Mouse (Mus musculus): ENCODE measurements at regions not wholly inside any gene's neighbourhood (a gene's known extent, or its start where the extent isn't known, plus 50 kb on each side); places are given as distances from the start of the nearest gene placed in this dataset.

DNA sequence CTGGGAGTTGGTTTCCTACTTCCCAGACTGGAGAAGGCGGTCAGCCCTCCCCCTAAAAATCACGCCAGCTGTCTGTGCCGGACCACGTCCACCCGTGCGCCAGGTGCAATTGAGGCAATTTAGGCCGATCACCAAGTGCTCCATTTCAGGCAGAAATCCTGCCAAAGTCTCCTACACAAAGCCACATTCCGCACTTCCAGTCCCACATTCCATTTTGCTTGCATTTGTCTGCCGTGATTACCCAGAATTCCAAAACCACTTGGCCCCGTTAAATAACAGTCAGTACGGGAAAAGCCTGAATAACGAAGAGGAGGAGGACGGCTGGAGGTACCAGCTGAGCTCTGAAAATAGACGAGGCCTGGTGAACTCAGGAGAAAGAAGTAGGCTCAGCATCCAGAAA is 167.1 kb upstream of the Srrm4 start:
- no peaks in the 10 kb centered on the region for H3K4me1 ChIP-seq (ENCODE audit: insufficient read depth, low read length)
- H3K4me2 ChIP-seq (ENCODE audit: low read depth, low read length, poor library complexity, severe bottlenecking) = no peak overlapping the region
- ATAC-seq (ENCODE audit: low FRiP score) = no peak
- no peak overlapping the region for H3K27ac ChIP-seq (ENCODE audit: low read depth, low read length)
- no peaks in the 10 kb centered on the region for H3K27me3 ChIP-seq (ENCODE audit: insufficient read depth, low read length)
- no peaks in the 10 kb centered on the region for H3K9me3 ChIP-seq (ENCODE audit: low read length)
- no peak overlapping the region for H3K9ac ChIP-seq (replicated peaks; ENCODE audit: low read length, poor library complexity, severe bottlenecking)
- DNase-seq (ENCODE audit: low spot score) = no peak
- no peaks in the 10 kb centered on the region for H3K36me3 ChIP-seq (ENCODE audit: insufficient read depth, low read length)
- WGBS = 70% methylated on average over 14 of the region's 14 CpGs
- no peak overlapping the region for H3K4me3 ChIP-seq (ENCODE audit: low read depth, low read length)
- TF ChIP-seq CTCF (IDR thresholded peaks at IDR 0.05) = no peak

- Histone ChIP-seq H3K4me1 (ENCODE audit: insufficient read depth, low read length) (no peaks in the 10 kb centered on the region), H3K9ac (replicated peaks; ENCODE audit: low read length, poor library complexity, severe bottlenecking) (no peak overlapping the region), H3K27ac (ENCODE audit: low read depth, low read length) (no peak overlapping the region), H3K4me3 (ENCODE audit: low read depth, low read length) (no peak overlapping the region), H3K4me2 (ENCODE audit: low read depth, low read length, poor library complexity, severe bottlenecking) (no peak overlapping the region), H3K27me3 (ENCODE audit: insufficient read depth, low read length) (no peaks in the 10 kb centered on the region), H3K36me3 (ENCODE audit: insufficient read depth, low read length) (no peaks in the 10 kb centered on the region), H3K9me3 (ENCODE audit: low read length) (no peaks in the 10 kb centered on the region)
- WGBS = 79% methylated on average over 2 of the region's 2 CpGs
- no peak for ATAC-seq (ENCODE audit: low FRiP score)
- no peak for TF ChIP-seq CTCF (IDR thresholded peaks at IDR 0.05)
- DNase-seq (ENCODE audit: low spot score) = no peak
These were observed 161.3 kb upstream of the Srrm4 start for GRCm38 (mm10) chr5:116752941-116753340.

GRCm38 (mm10) chr5:116752096-116752495 is 160.5 kb upstream of the Srrm4 start:
- DNase-seq (ENCODE audit: low spot score) = peak; percentile 10
- Histone ChIP-seq H3K27ac (ENCODE audit: low read depth, low read length) (no peak overlapping the region), H3K4me2 (ENCODE audit: low read depth, low read length, poor library complexity, severe bottlenecking) (no peak overlapping the region), H3K36me3 (ENCODE audit: insufficient read depth, low read length) (no peaks in the 10 kb centered on the region), H3K9me3 (ENCODE audit: low read length) (no peaks in the 10 kb centered on the region), H3K9ac (replicated peaks; ENCODE audit: low read length, poor library complexity, severe bottlenecking) (no peak overlapping the region), H3K4me1 (ENCODE audit: insufficient read depth, low read length) (no peaks in the 10 kb centered on the region), H3K27me3 (ENCODE audit: insufficient read depth, low read length) (no peaks in the 10 kb centered on the region), H3K4me3 (ENCODE audit: low read depth, low read length) (no peak overlapping the region)
- ATAC-seq (ENCODE audit: low FRiP score) = no peak
- WGBS = 42% methylated on average over 1 of the region's 1 CpGs
- TF ChIP-seq CTCF (IDR thresholded peaks at IDR 0.05) = no peak

DNA sequence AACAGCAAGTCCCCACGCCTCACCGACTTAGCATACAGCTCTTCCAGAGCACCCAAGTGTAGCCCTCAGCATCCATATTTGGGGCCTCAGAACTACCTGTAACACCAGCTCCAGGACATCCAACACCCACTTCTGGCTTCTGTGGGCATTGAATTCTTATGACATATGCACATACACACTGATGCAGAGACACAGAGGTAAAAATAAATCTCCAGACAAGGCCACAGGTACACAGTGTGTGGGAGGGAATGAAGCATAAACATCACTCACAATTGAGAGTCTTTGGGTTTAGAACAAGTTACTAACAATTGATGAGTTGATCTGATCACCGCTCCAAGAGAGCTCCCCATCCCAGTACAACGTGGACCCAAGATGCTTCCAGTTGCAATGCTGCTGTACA is 154.2 kb upstream of the Srrm4 start:
- 87% methylated on average over 4 of the region's 4 CpGs for WGBS
- DNase-seq (ENCODE audit: low spot score) (no peak), ATAC-seq (ENCODE audit: low FRiP score) (no peak)
- no peak for TF ChIP-seq CTCF (IDR thresholded peaks at IDR 0.05)
- Histone ChIP-seq H3K4me2 (ENCODE audit: low read depth, low read length, poor library complexity, severe bottlenecking) (no peak overlapping the region), H3K9ac (replicated peaks; ENCODE audit: low read length, poor library complexity, severe bottlenecking) (no peak overlapping the region), H3K36me3 (ENCODE audit: insufficient read depth, low read length) (no peaks in the 10 kb centered on the region), H3K27ac (ENCODE audit: low read depth, low read length) (no peak overlapping the region), H3K9me3 (ENCODE audit: low read length) (no peaks in the 10 kb centered on the region), H3K4me1 (ENCODE audit: insufficient read depth, low read length) (no peaks in the 10 kb centered on the region), H3K27me3 (ENCODE audit: insufficient read depth, low read length) (no peaks in the 10 kb centered on the region), H3K4me3 (ENCODE audit: low read depth, low read length) (no peak overlapping the region)

DNA sequence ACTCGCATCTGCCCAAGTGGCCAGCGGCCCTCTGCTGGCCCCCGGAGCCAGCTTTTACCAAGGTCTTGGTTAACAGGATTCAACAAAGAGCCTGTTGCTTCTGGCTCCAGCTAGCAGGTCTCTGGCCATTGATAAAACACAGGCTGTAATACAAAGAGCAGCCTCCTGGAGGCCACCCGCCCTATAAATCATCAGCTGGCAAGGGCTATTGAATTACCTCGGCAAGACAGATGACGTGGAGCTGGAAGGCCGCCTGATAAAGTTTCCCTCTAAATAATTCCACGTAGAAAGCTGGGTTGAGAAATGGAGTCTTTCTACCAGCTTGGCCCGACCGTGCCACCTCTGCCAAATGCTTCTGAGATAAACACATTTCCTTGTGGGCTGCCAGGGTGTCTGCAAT is 152.8 kb upstream of the Srrm4 start:
- 55% methylated on average over 10 of the region's 10 CpGs for WGBS
- no peak for ATAC-seq (ENCODE audit: low FRiP score)
- Histone ChIP-seq H3K4me3 (ENCODE audit: low read depth, low read length) (no peak overlapping the region), H3K4me2 (ENCODE audit: low read depth, low read length, poor library complexity, severe bottlenecking) (no peak overlapping the region), H3K36me3 (ENCODE audit: insufficient read depth, low read length) (no peaks in the 10 kb centered on the region), H3K27me3 (ENCODE audit: insufficient read depth, low read length) (no peaks in the 10 kb centered on the region), H3K9ac (replicated peaks; ENCODE audit: low read length, poor library complexity, severe bottlenecking) (no peak overlapping the region), H3K4me1 (ENCODE audit: insufficient read depth, low read length) (no peaks in the 10 kb centered on the region), H3K9me3 (ENCODE audit: low read length) (no peaks in the 10 kb centered on the region), H3K27ac (ENCODE audit: low read depth, low read length) (no peak overlapping the region)
- DNase-seq (ENCODE audit: low spot score) = peak; percentile 67
- TF ChIP-seq CTCF (IDR thresholded peaks at IDR 0.05) = peak; percentile 40

- no peak for DNase-seq (ENCODE audit: low spot score)
- Histone ChIP-seq H3K4me1 (ENCODE audit: insufficient read depth, low read length) (no peaks in the 10 kb centered on the region), H3K27ac (ENCODE audit: low read depth, low read length) (no peak overlapping the region), H3K36me3 (ENCODE audit: insufficient read depth, low read length) (no peaks in the 10 kb centered on the region), H3K27me3 (ENCODE audit: insufficient read depth, low read length) (no peaks in the 10 kb centered on the region), H3K9ac (replicated peaks; ENCODE audit: low read length, poor library complexity, severe bottlenecking) (no peak overlapping the region), H3K4me3 (ENCODE audit: low read depth, low read length) (no peak overlapping the region), H3K9me3 (ENCODE audit: low read length) (no peaks in the 10 kb centered on the region), H3K4me2 (ENCODE audit: low read depth, low read length, poor library complexity, severe bottlenecking) (no peak overlapping the region)
- no peak for TF ChIP-seq CTCF (IDR thresholded peaks at IDR 0.05)
- 89% methylated on average over 4 of the region's 4 CpGs for WGBS
- ATAC-seq (ENCODE audit: low FRiP score) = no peak
These were observed 144.0 kb upstream of the Srrm4 start for GRCm38 (mm10) chr5:116735622-116736021.

All from midbrain, postnatal 0 days (tissue).